Mouse (Mus musculus): ENCODE measurements around the gene Dnmt3l.

- no peak for TF ChIP-seq CTCF (IDR thresholded peaks at IDR 0.05; ENCODE audit: control insufficient read depth, insufficient read depth, low read length)
- no peak for TF ChIP-seq POLR2A (IDR thresholded peaks at IDR 0.05; ENCODE audit: borderline replicate concordance, control insufficient read depth, low read depth, low read length)
Measured at GRCm38 (mm10) chr10:78086444-78087061, 44.8 kb downstream of the Dnmt3l start.
